Mouse (Mus musculus): ENCODE measurements around the gene Cntnap4.

DNA sequence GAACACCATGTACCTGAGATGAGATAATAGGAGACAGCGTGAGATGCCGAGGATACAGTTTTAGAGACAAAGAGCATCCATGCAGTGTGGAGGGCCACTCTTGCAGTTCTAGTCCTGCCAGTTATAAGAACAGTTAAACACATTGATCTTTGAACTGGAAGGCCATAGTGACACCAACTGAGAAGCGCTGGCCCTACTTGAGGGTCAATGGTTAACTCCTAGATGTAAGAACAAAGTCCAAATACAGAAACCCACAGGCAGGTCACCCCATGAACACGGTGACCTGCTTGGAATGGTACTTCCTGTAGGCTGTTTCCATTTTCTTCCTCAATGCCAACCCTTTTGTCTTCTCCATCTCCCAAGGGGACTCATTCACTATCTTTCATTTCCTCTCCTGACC lies 173.5 kb downstream of the Cntnap4 start:
- TF ChIP-seq POLR2A (IDR thresholded peaks at IDR 0.05; ENCODE audit: insufficient read length, low read depth), result no peak
- TF ChIP-seq POLR2AphosphoS2 (IDR thresholded peaks at IDR 0.05; ENCODE audit: insufficient read length, low read depth), result no peak
